In the genomic region with DNA sequence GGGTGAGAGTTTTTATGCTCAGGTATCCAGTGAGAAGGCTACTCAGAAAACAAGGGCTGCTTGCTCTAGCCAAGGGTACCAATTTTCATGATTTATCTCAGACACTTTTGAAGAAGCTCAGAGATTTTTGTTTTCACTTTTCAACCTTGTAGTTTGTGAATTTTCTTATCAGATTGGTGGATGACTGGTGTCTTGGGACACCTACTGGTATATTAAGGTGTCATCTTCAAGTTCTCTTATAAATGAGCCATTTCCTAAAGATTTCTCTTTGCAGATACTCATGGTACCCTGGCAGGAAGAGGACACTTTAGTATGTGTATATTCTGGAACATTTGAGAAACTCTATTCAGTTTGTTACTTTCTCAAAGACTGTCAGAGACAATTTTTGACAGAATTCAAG, we compare ENCODE assay signal across 24 mouse cellular contexts.
"Had no signal": no experiment of that assay in that cellular context is flagged by ENCODE, and none has a peak within 500 bp of the region (broad histone marks: within the 10 kb centered on the region; RNA-seq: fewer than 3 reads in every experiment).

No protein-coding gene starts in this region.

- DNase-seq: kidney, postnatal 10 days; kidney, postnatal 36 days; liver; lung, adult 18-20 months; lung, postnatal 10 days; lung, postnatal 36 days; right cerebral cortex, adult 18-20 months; right cerebral cortex, postnatal 14 days; right cerebral cortex, postnatal 4 days; thymus, adult 2 months; thymus, postnatal 14 days; thymus, postnatal 4 days had no signal

- H3K4me1 ChIP-seq: kidney, embryonic 15.5 days; limb, embryonic 13.5 days; liver, embryonic 12.5 days; liver, embryonic 15.5 days; lung, embryonic 15.5 days; megakaryocyte, embryonic 14.5 days; midbrain, embryonic 10.5 days; midbrain, embryonic 13.5 days; neural tube, embryonic 12.5 days; neural tube, embryonic 15.5 days had no signal

- H3K27me3 ChIP-seq: kidney, embryonic 15.5 days; limb, embryonic 13.5 days; liver, embryonic 12.5 days; liver, embryonic 15.5 days; lung, embryonic 15.5 days; megakaryocyte, embryonic 14.5 days; midbrain, embryonic 13.5 days; neural tube, embryonic 12.5 days; neural tube, embryonic 15.5 days had no signal

- H3K9me3 ChIP-seq: kidney, embryonic 15.5 days; limb, embryonic 10.5 days; limb, embryonic 13.5 days; liver, embryonic 12.5 days; liver, embryonic 15.5 days; lung, embryonic 15.5 days; midbrain, embryonic 10.5 days; midbrain, embryonic 13.5 days; neural tube, embryonic 12.5 days; neural tube, embryonic 15.5 days had no signal

- H3K36me3 ChIP-seq: kidney, embryonic 15.5 days; limb, embryonic 10.5 days; limb, embryonic 13.5 days; liver, embryonic 12.5 days; liver, embryonic 15.5 days; lung, embryonic 15.5 days; midbrain, embryonic 10.5 days; midbrain, embryonic 13.5 days; neural tube, embryonic 12.5 days; neural tube, embryonic 15.5 days had no signal

- ATAC-seq: liver, embryonic 12.5 days; midbrain, embryonic 13.5 days had no signal

- H3K4me2 ChIP-seq: kidney, embryonic 15.5 days; limb, embryonic 13.5 days; liver, embryonic 12.5 days; liver, embryonic 15.5 days; lung, embryonic 15.5 days; midbrain, embryonic 13.5 days; neural tube, embryonic 12.5 days; neural tube, embryonic 15.5 days had no signal

- H3K27ac ChIP-seq: kidney, embryonic 15.5 days; limb, embryonic 10.5 days; limb, embryonic 13.5 days; liver, embryonic 12.5 days; liver, embryonic 15.5 days; lung, embryonic 15.5 days; midbrain, embryonic 10.5 days; midbrain, embryonic 13.5 days; neural tube, embryonic 12.5 days; neural tube, embryonic 15.5 days; stomach, postnatal 0 days had no signal

- H3K4me3 ChIP-seq: kidney, embryonic 15.5 days; limb, embryonic 10.5 days; limb, embryonic 13.5 days; liver, embryonic 12.5 days; liver, embryonic 15.5 days; lung, embryonic 15.5 days; megakaryocyte, embryonic 14.5 days; midbrain, embryonic 10.5 days; midbrain, embryonic 13.5 days; neural tube, embryonic 12.5 days; neural tube, embryonic 15.5 days had no signal

- H3K9ac ChIP-seq: kidney, embryonic 15.5 days; limb, embryonic 13.5 days; liver, embryonic 12.5 days; liver, embryonic 15.5 days; lung, embryonic 15.5 days; midbrain, embryonic 13.5 days; neural tube, embryonic 12.5 days; neural tube, embryonic 15.5 days had no signal
